Mouse (Mus musculus) megakaryocyte-erythroid progenitor cell, adult 5-6 weeks (primary cell): ENCODE measurements around the gene Yipf6. TPM values are rescaled to one million over a fixed set of nuclear protein-coding genes. Genes with fewer than 3 reads are reported as not detected.

Experiments
- total RNA-seq, 2 experiments: library from RNA; stranded (forward) in 1 of 2; stranded (reverse) in 1 of 2; fragments of 200-1000, 215-1000 nt in 1 of 2; fragments of >200 nt in 1 of 2; fragmentation: Nextera tagmentation in 1 of 2; gene quantifications; 2 replicates each; pipeline ENCODE4 v1.2.3; 2014 to 2017

Gene Yipf6
- total RNA-seq, 2 experiments from 2014 or later: 32.5 to 42.4 TPM

Other genes with a start within 250 kb of the Yipf6 start
- 3.3 TPM in 1 of 2 replicates, not detected in the other for gene Ophn1, start 45.3 kb upstream of the Yipf6 start, total RNA-seq (2014; fragmentation: Nextera tagmentation)
- gene Ophn1, start 45.3 kb upstream of the Yipf6 start, total RNA-seq (2017): 0.42 and 1.7 TPM in 2 replicates
- 0.28 and 5.5 TPM in 2 replicates for gene Stard8, start 66.9 kb downstream of the Yipf6 start, total RNA-seq (2014; fragmentation: Nextera tagmentation)
- gene Stard8, start 66.9 kb downstream of the Yipf6 start, total RNA-seq (2017): 0.42 TPM in 2 replicates
- 3.6 and 5.1 TPM in 2 replicates for gene Efnb1, start 199.8 kb downstream of the Yipf6 start, total RNA-seq (2014; fragmentation: Nextera tagmentation)
- gene Efnb1, start 199.8 kb downstream of the Yipf6 start, total RNA-seq (2017): 2.7 and 8.4 TPM in 2 replicates